Mouse (Mus musculus): ENCODE data around the gene Sult6b2.

Gene Sult6b2

GRCm38 (mm10) chr6:142804402-142804801, at the start of gene Sult6b2:
Gene Sult6b2, minus strand, starts transcription at chr6:142804502.
- no peak for DNase-seq

- DNase-seq, result no peak
Measured at GRCm38 (mm10) chr6:142852419-142853377, 48.4 kb upstream of the Sult6b2 start.

GRCm38 (mm10) chr6:142850436-142850835, 46.1 kb upstream of the Sult6b2 start:
- DNase-seq, result no peak

GRCm38 (mm10) chr6:142849326-142849725, 45.0 kb upstream of the Sult6b2 start:
- DNase-seq, result no peak

- no peak for DNase-seq
Measured at GRCm38 (mm10) chr6:142847914-142848674, 43.8 kb upstream of the Sult6b2 start.

GRCm38 (mm10) chr6:142846855-142847254, 42.6 kb upstream of the Sult6b2 start:
- DNase-seq, result no peak

- DNase-seq, result no peak
Measured at GRCm38 (mm10) chr6:142845066-142845465, 40.8 kb upstream of the Sult6b2 start.

GRCm38 (mm10) chr6:142844061-142844460, 39.8 kb upstream of the Sult6b2 start:
- DNase-seq, result no peak

- no peak for DNase-seq
Measured at GRCm38 (mm10) chr6:142838501-142838900, 34.2 kb upstream of the Sult6b2 start.

- no peak for DNase-seq
Measured at GRCm38 (mm10) chr6:142837326-142837725, 33.0 kb upstream of the Sult6b2 start.

GRCm38 (mm10) chr6:142835726-142836125, 31.4 kb upstream of the Sult6b2 start:
- DNase-seq, result no peak

- DNase-seq, result no peak
Measured at GRCm38 (mm10) chr6:142834911-142835310, 30.6 kb upstream of the Sult6b2 start.

- DNase-seq, result no peak
Measured at GRCm38 (mm10) chr6:142831706-142832105, 27.4 kb upstream of the Sult6b2 start.

GRCm38 (mm10) chr6:142831243-142831642, 26.9 kb upstream of the Sult6b2 start:
- no peak for DNase-seq

GRCm38 (mm10) chr6:142830221-142830620, 25.9 kb upstream of the Sult6b2 start:
- DNase-seq, result peak; percentile 54

- no peak for DNase-seq
Measured at GRCm38 (mm10) chr6:142825449-142825848, 21.1 kb upstream of the Sult6b2 start.

GRCm38 (mm10) chr6:142823008-142823787, 18.9 kb upstream of the Sult6b2 start:
- no peak for DNase-seq

- no peak for DNase-seq
Measured at GRCm38 (mm10) chr6:142818306-142818705, 14.0 kb upstream of the Sult6b2 start.

GRCm38 (mm10) chr6:142815513-142815912, 11.2 kb upstream of the Sult6b2 start:
- no peak for DNase-seq

GRCm38 (mm10) chr6:142814495-142814921, 10.2 kb upstream of the Sult6b2 start:
- peak; percentile 78 for DNase-seq

- peak; percentile 66 for DNase-seq
Measured at GRCm38 (mm10) chr6:142814011-142814410, 9.7 kb upstream of the Sult6b2 start.

- no peak for DNase-seq
Measured at GRCm38 (mm10) chr6:142812969-142813368, 8.7 kb upstream of the Sult6b2 start.

GRCm38 (mm10) chr6:142810239-142810638, 5.9 kb upstream of the Sult6b2 start:
- DNase-seq, result no peak
